In genomic region chr6:34116838-34117478, GRCm38 (mm10) we compare ENCODE assay signal across 16 mouse cellular contexts.
"Had no signal": no experiment of that assay in that cellular context is flagged by ENCODE, and none has a peak within 500 bp of the region (broad histone marks: within the 10 kb centered on the region; RNA-seq: fewer than 3 reads in every experiment).

No protein-coding gene starts in this region.

- H3K9ac ChIP-seq: liver, embryonic 15.5 days had no signal

- H3K27me3 ChIP-seq: liver, embryonic 15.5 days had no signal

- H3K27ac ChIP-seq: kidney, postnatal 0 days; layer of hippocampus, adult 2 months; liver, embryonic 15.5 days had no signal

- H3K4me1 ChIP-seq: liver, embryonic 15.5 days had no signal

- H3K36me3 ChIP-seq: liver, embryonic 15.5 days had no signal

- H3K4me2 ChIP-seq: liver, embryonic 11.5 days; liver, embryonic 15.5 days; midbrain, embryonic 11.5 days had no signal

- H3K4me3 ChIP-seq: layer of hippocampus, adult 2 months; liver, embryonic 15.5 days had no signal

- H3K9me3 ChIP-seq: liver, embryonic 15.5 days had no signal

- DNase-seq: kidney, adult 2 months; kidney, postnatal 25 days; layer of hippocampus, adult 9-11 months; left cerebral cortex, postnatal 4 days; lung, adult 2 months; lung, postnatal 14 days; lung, postnatal 4 days; midbrain, embryonic 14.5 days; thymus, adult 18-20 months; thymus, postnatal 36 days had no signal

- ATAC-seq: intestine, embryonic 16.5 days had no signal
